Mouse (Mus musculus): ENCODE results near the gene Pih1d1.
A peak's percentile ranks its signal among the peaks of the same experiment; 100 is the strongest.
"Not testable (repeated sequence)": the region's sequence is repeated elsewhere in the genome, so short reads cannot be mapped to it uniquely, and the experiment has no call there.

The Pih1d1 gene

DNA sequence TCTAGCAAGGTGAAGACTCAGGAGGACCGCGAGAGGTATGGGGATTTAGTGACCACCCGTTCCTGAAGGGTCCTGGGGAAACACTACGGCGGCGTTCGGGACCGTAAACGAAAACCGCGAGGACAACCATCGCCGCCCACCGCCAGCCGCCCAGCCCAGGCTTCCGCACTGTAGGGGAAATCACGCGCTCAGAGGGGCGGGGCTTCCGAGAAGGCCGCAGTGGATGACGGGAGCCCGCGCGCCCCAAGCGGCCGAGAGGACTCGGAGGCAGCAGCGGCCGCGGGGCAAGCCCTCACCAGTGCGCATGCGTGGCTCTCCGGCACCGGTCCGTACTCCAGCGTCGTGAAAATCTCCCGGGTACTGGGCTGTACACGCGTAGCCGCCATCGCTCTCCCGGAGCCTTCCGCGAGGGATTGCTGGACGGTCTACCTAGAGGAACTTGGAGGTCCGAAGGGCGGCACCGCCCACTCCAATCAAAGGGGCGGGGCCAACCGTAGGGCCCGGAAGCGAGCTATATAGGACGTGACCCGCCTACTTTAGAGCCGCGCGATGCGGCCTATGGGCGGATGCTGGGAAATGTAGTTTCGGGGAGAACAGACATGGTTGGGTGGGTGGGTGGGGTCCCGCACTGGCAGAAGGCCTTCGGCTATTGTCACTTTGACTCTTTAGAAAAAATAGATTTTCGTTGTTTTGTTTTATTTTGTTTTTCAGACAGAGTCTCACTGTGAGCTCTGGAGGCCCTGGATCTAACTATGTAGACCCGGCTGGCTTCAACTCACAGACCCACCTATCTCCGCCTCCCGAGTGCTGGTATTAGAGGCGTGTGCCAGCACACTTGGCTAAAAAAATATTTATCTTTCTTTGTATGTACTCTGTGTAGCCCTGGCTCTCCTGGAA lies at the start of gene Pih1d1, which contains the start of gene Aldh16a1:
Pih1d1 (plus strand) TSS at position 208 of the 897 bp plus-strand sequence.
Aldh16a1 (minus strand) TSS at position 489 of the 897 bp plus-strand sequence.
- DNase-seq (ENCODE audit: low spot score), result peak; percentile 99

DNA sequence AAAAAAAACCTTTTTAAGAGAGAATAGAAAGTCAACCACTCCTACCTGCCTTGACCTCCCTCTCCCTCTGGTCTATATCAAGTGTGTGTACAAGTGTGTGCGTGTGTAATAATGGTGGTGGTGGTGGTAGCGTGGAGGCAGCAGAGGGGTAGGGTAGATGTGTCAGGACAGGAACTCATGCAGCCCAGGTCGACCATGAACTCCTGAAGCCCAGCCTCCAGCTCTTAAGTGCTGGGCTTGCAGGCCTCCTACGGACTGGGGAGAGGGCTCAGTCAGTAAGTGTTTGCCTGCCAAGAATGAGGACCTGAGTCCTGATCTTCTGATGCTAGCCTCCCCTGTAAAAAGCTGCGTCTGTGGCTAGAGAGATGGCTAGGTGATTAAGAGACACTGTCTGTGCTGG lies 49.2 kb upstream of the Pih1d1 start:
- no peak for DNase-seq (ENCODE audit: low spot score)

GRCm38 (mm10) chr7:45105491-45105890 lies 48.6 kb upstream of the Pih1d1 start:
- no peak for DNase-seq (ENCODE audit: low spot score)

- DNase-seq (ENCODE audit: low spot score), result no peak
These were observed 47.7 kb upstream of the Pih1d1 start for GRCm38 (mm10) chr7:45106441-45106840.

- DNase-seq (ENCODE audit: low spot score), result no peak
These were observed 47.0 kb upstream of the Pih1d1 start for GRCm38 (mm10) chr7:45107052-45107645.

DNA sequence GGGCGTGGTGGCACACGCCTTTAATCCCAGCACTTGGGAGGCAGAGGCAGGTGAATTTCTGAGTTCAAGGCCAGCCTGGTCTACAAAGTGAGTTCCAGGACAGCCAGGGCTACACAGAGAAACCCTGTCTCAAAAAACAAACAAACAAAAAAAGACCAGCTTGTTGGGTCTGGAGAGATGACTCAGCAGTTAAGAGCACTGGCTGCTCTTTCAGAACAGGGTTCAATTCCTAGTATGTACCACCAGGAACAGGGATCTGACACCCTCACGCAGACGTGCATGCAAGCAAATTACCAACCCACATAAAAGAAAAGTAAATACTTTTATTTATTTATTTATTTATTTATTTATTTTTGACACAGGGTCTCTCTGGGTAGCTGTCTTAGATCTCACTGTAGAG lies 44.0 kb upstream of the Pih1d1 start:
- not testable (repeated sequence) for DNase-seq (ENCODE audit: low spot score)

DNA sequence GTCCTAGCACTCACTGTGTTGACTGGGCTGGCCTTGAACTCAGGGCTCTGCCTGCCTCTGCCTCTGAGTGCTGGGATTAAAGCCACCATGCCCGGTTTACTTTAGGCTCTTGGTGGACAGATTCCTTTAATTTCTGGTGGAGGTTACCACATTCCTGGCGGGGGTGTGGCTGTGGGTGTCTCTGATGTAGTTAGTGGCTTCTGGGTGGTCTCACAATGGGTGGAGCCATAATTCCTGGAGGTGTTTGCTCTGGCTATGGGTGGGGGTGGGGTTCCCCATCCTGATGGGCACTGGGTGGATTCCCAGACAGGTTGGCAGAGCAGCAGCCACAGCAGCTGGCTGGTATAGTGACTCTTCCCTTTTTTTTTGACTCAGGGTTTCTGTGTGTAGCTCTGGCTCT lies 42.2 kb upstream of the Pih1d1 start:
- DNase-seq (ENCODE audit: low spot score), result no peak

DNA sequence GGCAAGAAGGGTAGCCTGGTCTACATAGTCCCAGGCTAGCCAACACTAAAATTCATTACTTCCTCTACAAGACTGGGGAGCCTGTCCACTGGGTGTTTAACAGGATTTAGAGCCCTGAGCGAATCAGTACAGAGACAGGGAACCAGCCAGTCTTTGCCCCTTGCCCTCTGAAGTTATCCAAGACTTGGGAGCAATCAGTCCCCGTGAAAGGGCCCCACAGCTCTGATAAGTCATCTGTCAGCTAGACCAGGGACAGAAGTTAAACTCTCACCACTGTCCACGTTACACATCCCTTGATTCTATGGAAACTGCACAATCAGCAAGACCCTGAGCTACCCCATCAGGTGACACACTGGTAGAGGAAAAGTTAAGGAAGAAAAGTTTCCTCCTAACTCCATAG lies 41.6 kb upstream of the Pih1d1 start:
- DNase-seq (ENCODE audit: low spot score), result no peak

- no peak for DNase-seq (ENCODE audit: low spot score)
These were observed 40.6 kb upstream of the Pih1d1 start for GRCm38 (mm10) chr7:45113476-45113875.

- no peak for DNase-seq (ENCODE audit: low spot score)
These were observed 36.5 kb upstream of the Pih1d1 start for GRCm38 (mm10) chr7:45117566-45117965.

GRCm38 (mm10) chr7:45118336-45118735 lies 35.8 kb upstream of the Pih1d1 start:
- DNase-seq (ENCODE audit: low spot score), result no peak

DNA sequence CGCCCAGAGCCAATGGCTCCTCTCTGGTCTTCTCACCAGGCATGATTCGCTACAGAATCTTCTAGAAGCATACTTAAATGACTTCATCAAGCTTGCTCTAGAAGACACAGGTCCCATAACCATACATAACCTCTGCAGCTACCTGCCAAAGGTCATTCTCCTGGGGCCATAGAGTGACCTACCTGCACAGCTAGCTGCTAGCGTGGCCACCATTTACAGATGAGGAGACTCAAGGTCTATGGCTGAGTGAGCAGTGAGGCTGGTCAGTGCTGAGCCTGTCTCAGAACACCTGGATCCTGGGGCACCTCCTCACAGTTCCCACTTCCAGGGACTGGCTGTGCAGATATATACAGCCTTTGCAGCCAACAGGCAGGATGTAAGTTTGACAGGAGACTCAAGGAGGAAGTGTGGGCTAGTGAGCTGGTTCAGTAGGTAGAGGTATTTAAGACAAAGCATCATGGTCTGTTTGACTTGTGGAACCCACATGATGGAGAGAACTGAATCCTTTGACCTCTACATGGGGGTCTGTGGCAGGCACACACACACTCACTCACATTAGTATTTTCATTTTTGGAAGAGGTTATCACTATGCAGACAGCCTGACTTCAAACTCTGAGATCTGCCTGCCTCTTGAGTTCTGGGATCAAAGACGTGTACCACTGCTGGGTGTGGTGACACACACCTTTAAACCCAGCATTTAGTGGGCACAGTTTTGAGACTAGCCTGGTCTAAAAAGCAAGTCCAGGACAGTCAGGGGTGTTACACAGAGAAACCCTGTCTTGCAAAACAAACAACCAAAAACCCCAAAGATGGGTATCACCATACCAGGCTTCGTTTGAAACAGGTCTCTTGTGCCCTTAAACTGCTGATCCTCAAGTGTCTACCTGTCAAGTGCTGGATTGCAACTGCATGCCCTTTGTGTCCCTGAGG lies 34.1 kb upstream of the Pih1d1 start:
- DNase-seq (ENCODE audit: low spot score), result no peak

DNA sequence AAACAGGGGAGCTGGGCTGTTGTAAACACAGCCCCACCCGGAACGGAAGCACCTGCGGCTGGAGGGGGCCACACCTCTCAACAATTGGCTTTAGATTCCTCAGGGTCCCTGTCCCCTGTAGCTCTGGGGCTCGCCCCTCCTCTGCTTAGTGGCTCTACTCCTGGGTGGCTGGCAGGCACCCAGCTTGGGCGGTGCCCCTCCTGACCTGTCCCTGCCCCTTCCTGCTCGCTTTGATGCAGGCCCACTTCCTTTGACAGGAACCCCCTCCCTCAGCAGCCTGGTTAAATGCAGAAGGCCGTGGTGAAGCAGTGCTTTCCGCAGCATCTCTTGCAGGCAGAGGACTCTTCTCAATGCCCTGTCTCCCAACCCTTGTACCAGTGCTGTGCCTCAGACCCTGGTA lies 32.7 kb upstream of the Pih1d1 start:
- DNase-seq (ENCODE audit: low spot score), result peak; percentile 54

DNA sequence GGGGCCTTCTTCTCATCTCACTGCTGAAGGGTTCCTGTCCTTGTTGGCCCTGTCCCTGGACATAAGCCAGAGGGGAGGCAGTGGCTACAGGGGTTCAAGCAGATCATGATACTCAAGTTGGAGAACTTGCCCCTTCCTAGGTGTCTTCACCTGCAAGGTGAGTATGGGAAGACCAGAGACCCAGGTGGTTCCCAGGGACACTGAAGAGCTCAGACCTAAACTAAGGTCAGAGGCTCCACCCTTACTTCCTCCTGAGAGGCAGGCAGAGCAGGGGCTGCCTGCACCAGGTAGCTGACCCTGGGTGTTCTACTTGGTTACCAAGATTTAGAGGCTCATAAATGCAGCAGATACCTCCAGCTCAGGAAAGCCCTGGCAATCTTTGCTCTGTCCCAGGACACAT lies 32.1 kb upstream of the Pih1d1 start:
- no peak for DNase-seq (ENCODE audit: low spot score)

DNA sequence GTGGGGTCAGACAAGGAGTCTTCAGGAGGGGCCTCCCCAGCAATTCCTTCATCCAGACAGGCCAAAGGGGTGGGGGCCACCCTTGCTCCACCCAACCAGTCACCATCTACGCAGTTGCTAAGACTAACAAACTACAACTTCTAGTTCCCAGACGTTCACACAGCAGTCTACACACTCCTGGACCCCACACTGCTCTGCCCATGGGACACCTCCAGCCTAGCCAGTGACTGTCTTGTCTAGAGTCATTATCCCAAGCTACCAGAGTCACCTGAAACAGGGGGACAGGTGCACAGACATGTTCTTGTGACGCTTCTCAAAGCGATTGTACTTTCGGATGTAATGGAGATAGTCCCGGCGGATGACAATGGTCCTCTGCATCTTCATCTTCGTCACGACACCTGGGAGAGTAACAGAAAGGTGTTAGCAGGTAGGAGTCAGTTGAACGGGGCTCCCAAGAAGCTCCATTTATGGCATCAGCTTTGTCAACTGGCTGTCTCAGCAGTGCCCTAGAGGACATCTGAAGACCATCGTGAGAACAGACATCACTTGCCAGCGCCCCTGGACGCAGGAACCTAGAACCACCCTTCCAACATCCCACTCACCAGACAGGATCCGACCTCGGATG lies 31.4 kb upstream of the Pih1d1 start:
- DNase-seq (ENCODE audit: low spot score), result no peak

DNA sequence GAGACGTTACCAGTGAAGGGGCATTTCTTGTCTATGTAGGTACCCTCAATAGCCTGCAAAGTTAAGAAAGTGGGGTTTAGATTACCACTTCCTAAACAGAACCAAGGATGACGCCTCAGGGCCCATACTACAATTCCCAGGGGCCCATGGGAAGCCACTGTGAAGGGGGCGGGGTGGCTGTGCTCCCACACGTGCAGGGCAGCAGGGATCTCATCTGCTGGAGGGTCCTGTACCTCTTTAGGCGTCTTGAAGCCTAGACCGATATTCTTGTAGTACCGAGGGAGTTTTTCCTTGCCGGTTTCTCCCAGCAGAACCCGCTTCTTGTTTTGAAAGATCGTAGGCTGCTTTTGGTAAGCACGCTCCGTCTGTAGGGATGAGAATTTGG lies 30.9 kb upstream of the Pih1d1 start:
- DNase-seq (ENCODE audit: low spot score), result peak; percentile 57

- DNase-seq (ENCODE audit: low spot score), result peak; percentile 96
These were observed 29.6 kb upstream of the Pih1d1 start, which contains the start of gene Rps11 for GRCm38 (mm10) chr7:45124224-45125143. Rps11 (minus strand) TSS chr7:45124439.

DNA sequence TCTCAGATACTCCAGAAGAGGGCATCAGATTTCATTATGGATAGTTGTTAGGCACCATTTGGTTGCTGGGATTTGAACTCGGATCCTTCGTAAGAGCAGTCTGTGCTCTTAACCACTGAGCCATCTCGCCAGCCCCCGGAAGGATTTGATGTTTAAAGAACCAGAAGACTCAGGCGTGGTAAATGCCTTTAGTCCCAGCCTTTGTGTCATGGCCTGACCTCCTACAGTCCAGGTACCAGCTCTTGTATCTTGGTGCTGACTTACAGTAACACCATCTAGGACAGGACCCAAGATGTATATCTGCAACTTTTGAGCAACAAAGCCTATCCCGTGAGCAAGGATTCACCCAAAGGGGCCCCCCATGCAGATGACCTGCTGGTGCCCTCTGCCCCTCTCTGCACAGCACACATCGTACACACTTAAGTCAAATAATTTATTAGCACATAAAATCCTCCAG lies 28.9 kb upstream of the Pih1d1 start:
- no peak for DNase-seq (ENCODE audit: low spot score)

DNA sequence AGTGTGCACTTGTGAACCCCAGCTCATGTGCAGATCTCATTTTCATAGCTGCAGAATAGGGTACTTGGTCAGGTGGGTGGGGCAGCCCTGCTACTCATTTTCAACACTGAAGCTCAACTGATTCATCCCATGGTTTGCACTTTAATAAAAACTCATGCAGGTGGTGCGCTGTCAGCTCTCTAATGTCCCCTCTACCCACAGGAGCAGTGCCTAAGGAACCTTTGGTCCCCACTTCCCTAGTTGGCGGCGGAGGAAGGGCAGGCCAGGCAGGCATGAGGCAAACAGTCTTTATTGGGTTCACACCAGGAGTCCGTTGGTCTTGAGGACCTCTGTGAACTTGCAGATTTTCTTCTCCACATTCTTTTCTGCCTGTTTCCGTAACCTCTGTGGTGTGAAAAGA lies 28.5 kb upstream of the Pih1d1 start:
- not testable (repeated sequence) for DNase-seq (ENCODE audit: low spot score)

DNA sequence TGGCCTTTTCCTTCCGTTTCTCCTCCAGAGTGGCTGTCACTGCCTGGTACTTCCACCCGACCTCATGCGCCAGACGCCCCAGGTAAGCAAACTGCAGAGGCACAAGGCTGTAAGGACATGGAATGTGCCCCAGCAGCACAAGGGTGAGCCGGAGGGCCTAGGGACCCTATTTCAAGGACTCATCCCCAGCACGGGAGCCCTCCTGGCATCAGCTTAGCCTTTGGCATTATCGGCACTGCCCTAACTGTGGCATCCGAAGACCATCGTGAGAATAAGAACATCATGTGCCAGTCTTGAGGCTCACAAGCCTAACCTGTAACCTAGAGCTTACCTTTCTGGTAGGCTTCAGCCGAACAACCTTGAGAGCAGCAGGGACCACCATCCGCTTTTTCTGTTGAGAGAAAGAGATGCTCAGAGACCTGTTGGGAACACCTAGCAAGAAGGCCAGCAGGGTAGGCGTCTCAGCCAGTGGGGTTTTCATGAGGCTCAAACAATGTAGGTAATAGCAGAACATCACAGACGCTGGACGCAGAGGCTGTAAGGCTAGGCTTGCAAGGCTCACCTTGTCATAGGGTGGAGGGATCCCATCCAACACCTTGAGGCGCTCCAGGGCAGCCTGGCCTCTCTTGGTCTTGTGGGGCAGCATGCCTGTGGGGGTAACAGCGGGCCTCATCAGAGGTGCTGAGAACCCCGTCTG lies 27.8 kb upstream of the Pih1d1 start:
- no peak for DNase-seq (ENCODE audit: low spot score)

Measured in testis, postnatal 10 days (tissue).